Mouse (Mus musculus) hindbrain, embryonic 11.5 days (tissue): Measurements from ENCODE around the gene Cutal. TPM values are rescaled to one million over a fixed set of nuclear protein-coding genes. Genes with fewer than 3 reads are reported as not detected.
A peak's percentile ranks its signal among the peaks of the same experiment; 100 is the strongest.

Experiments
- ATAC-seq: fragments of 200-750 bp; cut with Nextera tagmentation; 2 replicates; pipeline ENCODE4 v1.8.0; 2017; ENCODE audit warnings: mild to moderate bottlenecking, moderate TSS enrichment, moderate library complexity; ENCODE audit not compliant: low FRiP score
- DNase-seq: peaks from one replicate; pipeline ENCODE4 v3.0.0-alpha.2; 2015; ENCODE audit warnings: low spot score
- H3K27ac ChIP-seq: fragments of 300-500 bp; sonication (generic); 2 replicates; pipeline ENCODE4 v1.5.1; 2014; ENCODE audit warnings: mild to moderate bottlenecking, low read depth, low read length
- H3K27me3 ChIP-seq: fragments of 300-500 bp; sonication (generic); 2 replicates; pipeline ENCODE4 v1.6.1; 2014; ENCODE audit warnings: mild to moderate bottlenecking, low read length, moderate library complexity, mixed read lengths; ENCODE audit not compliant: control insufficient read depth, insufficient read depth
- H3K36me3 ChIP-seq: fragments of 300-500 bp; sonication (generic); 2 replicates; pipeline ENCODE4 v1.6.1; 2014; ENCODE audit warnings: mild to moderate bottlenecking, low read length, moderate library complexity, mixed read lengths; ENCODE audit not compliant: control insufficient read depth, insufficient read depth
- H3K4me1 ChIP-seq: fragments of 300-500 bp; sonication (generic); replicated peaks from 2 replicates; pipeline ENCODE4 v1.6.1; 2014; ENCODE audit warnings: low read length, mixed read lengths; ENCODE audit not compliant: control insufficient read depth, insufficient read depth
- H3K4me2 ChIP-seq: fragments of 300-500 bp; sonication (generic); replicated peaks from 2 replicates; pipeline ENCODE4 v1.6.1; 2014; ENCODE audit warnings: mild to moderate bottlenecking, low read depth, low read length
- H3K4me3 ChIP-seq: fragments of 300-500 bp; sonication (generic); 2 replicates; pipeline ENCODE4 v1.5.1; 2014; ENCODE audit warnings: low read depth, low read length
- H3K9ac ChIP-seq: fragments of 300-500 bp; sonication (generic); 2 replicates; pipeline ENCODE4 v1.6.1; 2014; ENCODE audit warnings: low read depth, low read length
- H3K9me3 ChIP-seq: fragments of 300-500 bp; sonication (generic); 2 replicates; pipeline ENCODE4 v1.6.1; 2016; ENCODE audit warnings: low read length; ENCODE audit not compliant: control insufficient read depth
- WGBS: fragments of 180-500 bp; shearing (Covaris S2); extraction: QIAGEN DNeasy Blood & Tissue Kit; methylation state at CpG from one replicate; pipeline ENCODE4 v1.1.7; 2014; 5-methylcytosine and 5-hydroxymethylcytosine counted together
- polyA plus RNA-seq: library from polyadenylated mRNA; unstranded; fragments of >200 nt; fragmentation: Nextera tagmentation; extraction: Ambion mirVana; gene quantifications from 2 replicates; pipeline ENCODE4 v1.2.1, GENCODE M21; 2014

Cutal gene
- polyA plus RNA-seq, 1 experiment from 2014 or later = not detected

- Histone ChIP-seq H3K36me3 (no peaks in the 10 kb centered on the region), H3K4me2 (no peak overlapping the region), H3K9ac (no peak overlapping the region), H3K27me3 (no peaks in the 10 kb centered on the region), H3K4me1 (no peaks in the 10 kb centered on the region), H3K4me3 (no peak overlapping the region), H3K27ac (no peak overlapping the region), H3K9me3 (no peaks in the 10 kb centered on the region)
- WGBS = 86% methylated on average over 17 of the region's 17 CpGs
- ATAC-seq = no peak
- DNase-seq = no peak
Observed at GRCm38 (mm10) chr2:34896821-34897460, 22.7 kb downstream of the Cutal start.

GRCm38 (mm10) chr2:34897820-34898219 lies 23.6 kb downstream of the Cutal start:
- Histone ChIP-seq H3K4me2 (no peak overlapping the region), H3K9me3 (no peaks in the 10 kb centered on the region), H3K27ac (no peak overlapping the region), H3K4me1 (no peaks in the 10 kb centered on the region), H3K27me3 (no peaks in the 10 kb centered on the region), H3K36me3 (no peaks in the 10 kb centered on the region), H3K4me3 (no peak overlapping the region), H3K9ac (no peak overlapping the region)
- ATAC-seq = no peak
- WGBS = 23% methylated on average over 10 of the region's 10 CpGs
- DNase-seq = peak; percentile 56

GRCm38 (mm10) chr2:34899682-34900081 lies 25.5 kb downstream of the Cutal start:
- DNase-seq (no peak), ATAC-seq (no peak)
- Histone ChIP-seq H3K9me3 (no peaks in the 10 kb centered on the region), H3K36me3 (no peaks in the 10 kb centered on the region), H3K27me3 (no peaks in the 10 kb centered on the region), H3K27ac (no peak overlapping the region), H3K9ac (no peak overlapping the region), H3K4me1 (no peaks in the 10 kb centered on the region), H3K4me3 (no peak overlapping the region), H3K4me2 (no peak overlapping the region)
- WGBS = 87% methylated on average over 11 of the region's 11 CpGs

GRCm38 (mm10) chr2:34900412-34900811 lies 26.2 kb downstream of the Cutal start:
- Histone ChIP-seq H3K27me3 (no peaks in the 10 kb centered on the region), H3K9ac (no peak overlapping the region), H3K4me3 (no peak overlapping the region), H3K4me1 (no peaks in the 10 kb centered on the region; the same call in 1 of the 2 replicates), H3K27ac (no peak overlapping the region), H3K36me3 (no peaks in the 10 kb centered on the region), H3K9me3 (no peaks in the 10 kb centered on the region), H3K4me2 (no peak overlapping the region)
- WGBS = 74% methylated on average over 1 of the region's 1 CpGs
- DNase-seq (no peak), ATAC-seq (no peak)

GRCm38 (mm10) chr2:34901726-34902125 lies 27.5 kb downstream of the Cutal start:
- Histone ChIP-seq H3K4me2 (no peak overlapping the region), H3K9me3 (no peaks in the 10 kb centered on the region), H3K4me1 (no peaks in the 10 kb centered on the region; the same call in 1 of the 2 replicates), H3K27ac (no peak overlapping the region), H3K27me3 (no peaks in the 10 kb centered on the region), H3K9ac (no peak overlapping the region), H3K4me3 (no peak overlapping the region), H3K36me3 (no peaks in the 10 kb centered on the region)
- no peak for DNase-seq
- 79% methylated on average over 4 of the region's 4 CpGs for WGBS
- no peak for ATAC-seq

GRCm38 (mm10) chr2:34902731-34903130 lies 28.5 kb downstream of the Cutal start:
- H3K36me3 ChIP-seq = no peaks in the 10 kb centered on the region
- no peak overlapping the region for H3K4me2 ChIP-seq
- no peak overlapping the region for H3K4me3 ChIP-seq
- no peaks in the 10 kb centered on the region for H3K27me3 ChIP-seq
- H3K27ac ChIP-seq = no peak overlapping the region
- 94% methylated on average over 6 of the region's 6 CpGs for WGBS
- DNase-seq = no peak
- ATAC-seq = no peak
- no peak overlapping the region for H3K9ac ChIP-seq
- H3K9me3 ChIP-seq = no peaks in the 10 kb centered on the region
- no peaks in the 10 kb centered on the region; the same call in 1 of the 2 replicates for H3K4me1 ChIP-seq

- Histone ChIP-seq H3K27ac (no peak overlapping the region), H3K4me3 (no peak overlapping the region), H3K36me3 (no peaks in the 10 kb centered on the region), H3K9ac (no peak overlapping the region), H3K9me3 (no peaks in the 10 kb centered on the region), H3K4me1 (no peaks in the 10 kb centered on the region; the same call in 1 of the 2 replicates), H3K27me3 (no peaks in the 10 kb centered on the region), H3K4me2 (no peak overlapping the region)
- ATAC-seq (no peak), DNase-seq (no peak)
- WGBS = 88% methylated on average over 7 of the region's 7 CpGs
Observed at GRCm38 (mm10) chr2:34903191-34903590, 29.0 kb downstream of the Cutal start.

- ATAC-seq (no peak), DNase-seq (no peak)
- Histone ChIP-seq H3K4me2 (no peak overlapping the region), H3K27ac (no peak overlapping the region), H3K4me3 (no peak overlapping the region), H3K36me3 (no peaks in the 10 kb centered on the region), H3K9me3 (no peaks in the 10 kb centered on the region), H3K9ac (no peak overlapping the region), H3K4me1 (no peaks in the 10 kb centered on the region; the same call in 1 of the 2 replicates), H3K27me3 (no peaks in the 10 kb centered on the region)
- WGBS = 82% methylated on average over 4 of the region's 4 CpGs
Observed at GRCm38 (mm10) chr2:34903652-34904405, 29.6 kb downstream of the Cutal start.
